Mouse (Mus musculus): ENCODE results near the gene Mcm2. TPM values are rescaled to one million over a fixed set of nuclear protein-coding genes. Genes with fewer than 3 reads are reported as not detected.

The Mcm2 gene
- polyA plus RNA-seq, 1 experiment = 14.5 TPM

DNA sequence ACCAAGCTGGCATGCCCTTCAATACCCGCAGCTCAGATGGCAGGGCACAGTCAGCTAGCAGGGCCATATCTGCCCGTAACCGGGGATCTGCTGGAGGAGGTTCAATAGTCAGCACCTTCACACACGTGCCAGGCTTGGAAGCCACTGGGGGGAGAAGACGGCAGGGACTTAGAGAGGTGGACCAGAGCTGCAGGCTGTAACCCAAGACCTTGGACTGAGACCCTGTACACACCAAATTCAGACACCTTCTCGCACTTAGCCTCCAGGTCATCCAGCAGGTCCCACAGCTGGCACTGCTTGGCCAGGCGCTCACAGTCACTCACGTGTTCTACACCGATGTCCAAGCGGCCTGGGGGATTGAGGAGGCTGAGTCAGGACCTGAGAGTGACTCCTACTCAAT, 60.0 kb downstream of the Mcm2 start:
- H3K36me3 ChIP-seq (ENCODE audit: control insufficient read depth, insufficient read depth, low read length) = peaks cover 33% of the 10 kb centered on the region
- TF ChIP-seq POLR2A (IDR thresholded peaks at IDR 0.05; ENCODE audit: low read depth, low read length) = no peak
- TF ChIP-seq CTCF (IDR thresholded peaks at IDR 0.05; ENCODE audit: extremely low read depth, insufficient read length, insufficient replicate concordance, low read depth, low read length) = no peak
- 94% methylated on average over 10 of the region's 10 CpGs for WGBS
- H3K27ac ChIP-seq (ENCODE audit: insufficient read depth, low read depth, low read length) = no peak overlapping the region
- H3K4me3 ChIP-seq (ENCODE audit: low read depth, low read length) = no peak overlapping the region
- H3K4me1 ChIP-seq (ENCODE audit: control insufficient read depth, insufficient read depth, insufficient read length, low read length) = peaks cover 5% of the 10 kb centered on the region
- no peaks in the 10 kb centered on the region for H3K27me3 ChIP-seq (ENCODE audit: control insufficient read depth, insufficient read depth, low read length)

DNA sequence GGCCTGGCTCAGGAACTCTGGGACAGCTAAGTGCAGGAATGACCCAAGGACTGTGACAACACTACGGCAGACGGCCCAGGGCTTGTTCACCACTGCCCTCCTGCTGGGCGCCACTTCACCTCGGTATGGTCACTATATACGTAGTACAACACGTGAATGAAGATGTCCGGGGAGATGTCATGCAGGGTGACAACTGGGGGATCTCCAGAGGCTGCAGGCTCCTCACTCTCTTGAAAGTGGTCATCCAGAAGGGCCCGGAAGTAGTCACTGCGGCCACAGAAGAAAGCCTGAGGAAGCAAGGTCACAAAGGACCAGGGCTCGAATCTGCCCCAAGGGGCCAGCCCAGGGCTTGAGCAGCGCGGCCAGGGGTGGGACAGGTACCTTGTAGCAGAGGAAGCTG, 60.6 kb downstream of the Mcm2 start:
- H3K27me3 ChIP-seq (ENCODE audit: control insufficient read depth, insufficient read depth, low read length) = no peaks in the 10 kb centered on the region
- H3K4me1 ChIP-seq (ENCODE audit: control insufficient read depth, insufficient read depth, insufficient read length, low read length) = peaks cover 5% of the 10 kb centered on the region
- H3K27ac ChIP-seq (ENCODE audit: insufficient read depth, low read depth, low read length) = no peak overlapping the region
- H3K4me3 ChIP-seq (ENCODE audit: low read depth, low read length) = no peak overlapping the region
- H3K36me3 ChIP-seq (ENCODE audit: control insufficient read depth, insufficient read depth, low read length) = peaks cover 33% of the 10 kb centered on the region
- WGBS = 94% methylated on average over 12 of the region's 12 CpGs
- no peak for TF ChIP-seq CTCF (IDR thresholded peaks at IDR 0.05; ENCODE audit: extremely low read depth, insufficient read length, insufficient replicate concordance, low read depth, low read length)
- TF ChIP-seq POLR2A (IDR thresholded peaks at IDR 0.05; ENCODE audit: low read depth, low read length) = no peak

DNA sequence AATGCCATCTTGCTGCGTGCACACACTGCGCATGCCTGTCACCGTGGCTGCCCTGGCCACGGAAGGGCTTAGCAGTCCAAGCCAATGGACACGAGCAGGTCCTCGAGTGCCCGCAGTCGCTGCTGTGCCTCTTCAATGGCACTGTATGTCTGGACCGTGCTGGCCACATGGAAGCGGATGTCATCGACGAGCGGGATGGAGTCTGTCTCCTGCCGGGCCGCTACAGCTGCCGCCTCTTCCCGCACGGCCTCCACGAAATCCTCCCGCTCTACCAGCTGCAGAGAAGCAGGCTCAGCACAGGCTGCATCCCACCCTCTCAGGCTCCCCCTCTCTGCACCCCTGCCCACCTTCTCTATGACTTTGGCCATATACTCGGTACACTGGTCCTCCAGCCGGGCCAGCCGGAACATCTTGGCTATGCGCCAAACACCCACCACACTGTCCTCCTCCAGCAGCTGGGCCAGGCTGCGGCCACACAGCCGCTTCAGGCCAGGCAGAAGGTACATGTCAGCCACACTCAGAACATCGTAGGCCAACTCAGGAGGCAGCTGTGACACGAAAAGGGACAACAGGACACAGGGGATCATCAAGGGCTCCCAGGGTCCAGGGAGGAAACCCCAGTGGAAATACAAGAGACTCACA, 62.3 kb downstream of the Mcm2 start:
- WGBS = 89% methylated on average over 28 of the region's 28 CpGs

DNA sequence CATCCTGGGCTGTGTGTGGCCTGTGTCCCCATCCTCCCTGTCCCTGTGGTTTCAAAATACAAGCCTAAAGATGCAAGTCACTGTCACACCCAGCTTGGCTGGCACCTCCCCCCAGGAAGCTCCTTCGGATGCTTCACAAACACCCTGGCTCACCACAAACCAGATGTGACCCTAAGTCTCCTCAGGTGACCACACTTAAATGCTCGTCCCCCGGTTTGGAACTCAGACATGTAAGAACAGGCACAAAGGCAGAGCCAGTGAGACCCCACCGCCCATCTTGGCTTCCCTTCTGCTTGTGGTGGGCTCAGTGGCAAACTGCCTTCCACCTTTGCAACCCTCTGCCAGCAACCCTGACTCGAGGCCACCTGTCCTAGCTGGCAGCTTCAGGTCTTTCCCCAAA, 63.5 kb downstream of the Mcm2 start:
- no peaks in the 10 kb centered on the region for H3K27me3 ChIP-seq (ENCODE audit: control insufficient read depth, insufficient read depth, low read length)
- H3K36me3 ChIP-seq (ENCODE audit: control insufficient read depth, insufficient read depth, low read length) = peaks cover 33% of the 10 kb centered on the region
- no peaks in the 10 kb centered on the region for H3K4me1 ChIP-seq (ENCODE audit: control insufficient read depth, insufficient read depth, insufficient read length, low read length)
- WGBS = 73% methylated on average over 5 of the region's 5 CpGs
- H3K27ac ChIP-seq (ENCODE audit: insufficient read depth, low read depth, low read length) = no peak overlapping the region
- H3K4me3 ChIP-seq (ENCODE audit: low read depth, low read length) = no peak overlapping the region
- TF ChIP-seq CTCF (IDR thresholded peaks at IDR 0.05; ENCODE audit: extremely low read depth, insufficient read length, insufficient replicate concordance, low read depth, low read length) = no peak
- TF ChIP-seq POLR2A (IDR thresholded peaks at IDR 0.05; ENCODE audit: low read depth, low read length) = no peak

More for the DNA sequence above, 62.3 kb downstream of the Mcm2 start:
- H3K36me3 ChIP-seq (ENCODE audit: control insufficient read depth, insufficient read depth, low read length) = peaks cover 33% of the 10 kb centered on the region
- peaks cover 5% of the 10 kb centered on the region; the same call in 1 of the 2 replicates for H3K4me1 ChIP-seq (ENCODE audit: control insufficient read depth, insufficient read depth, insufficient read length, low read length)
- no peaks in the 10 kb centered on the region for H3K27me3 ChIP-seq (ENCODE audit: control insufficient read depth, insufficient read depth, low read length)
- no peak overlapping the region for H3K4me3 ChIP-seq (ENCODE audit: low read depth, low read length)
- no peak overlapping the region for H3K27ac ChIP-seq (ENCODE audit: insufficient read depth, low read depth, low read length)
- no peak for TF ChIP-seq CTCF (IDR thresholded peaks at IDR 0.05; ENCODE audit: extremely low read depth, insufficient read length, insufficient replicate concordance, low read depth, low read length)

Other genes with a start within 250 kb of the Mcm2 start
- gene Mgll, start 174.4 kb downstream of the Mcm2 start, polyA plus RNA-seq (2012; rRNA removed) = 25.4 and 29.5 TPM in 2 replicates
- gene Abtb1, start 56.8 kb downstream of the Mcm2 start, polyA plus RNA-seq (2012; rRNA removed) = 25.8 and 68.7 TPM in 2 replicates
- 13.6 and 22.1 TPM in 2 replicates for gene Podxl2, start 23.7 kb downstream of the Mcm2 start, polyA plus RNA-seq (2012; rRNA removed)
- gene Tpra1, start 3.5 kb upstream of the Mcm2 start, polyA plus RNA-seq (2012; rRNA removed) = 74.9 and 156 TPM in 2 replicates